In the genomic region with DNA sequence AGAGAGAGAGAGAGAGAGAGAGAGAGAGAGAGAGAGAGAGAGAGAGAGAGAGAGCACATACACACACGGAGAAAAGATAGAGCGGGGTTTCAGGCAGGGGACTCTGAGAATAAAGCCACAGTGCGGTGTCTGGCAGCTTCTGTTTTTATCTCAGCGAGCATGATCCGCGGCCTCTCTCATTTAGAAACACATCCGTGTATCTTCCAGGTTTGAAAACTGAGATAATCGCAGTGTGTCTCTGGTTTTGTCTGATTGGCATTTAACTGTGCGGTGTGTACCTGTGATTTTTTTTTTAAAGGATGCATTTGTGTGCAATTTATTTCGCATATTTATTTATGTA, we compare ENCODE assay signal across 9 mouse cellular contexts.
DNase-seq lines count a peak whose midpoint lies in the region; ATAC-seq lines count a peak whose summit lies in the region.
"Had no signal": no experiment of that assay in that cellular context is flagged by ENCODE, and none has a peak within 500 bp of the region (broad histone marks: within the 10 kb centered on the region; RNA-seq: fewer than 3 reads in every experiment).

No protein-coding gene starts in this region.

- no peaks in the 10 kb centered on the region for H3K36me3 ChIP-seq in heart, embryonic 12.5 days
- H3K36me3 ChIP-seq in forebrain, embryonic 15.5 days = no peaks in the 10 kb centered on the region
- no peaks in the 10 kb centered on the region for H3K36me3 ChIP-seq in liver, embryonic 16.5 days (ENCODE audit: control insufficient read depth, insufficient read depth)

- H3K9me3 ChIP-seq in heart, embryonic 12.5 days (replicated peaks) = no peaks in the 10 kb centered on the region
- no peaks in the 10 kb centered on the region for H3K9me3 ChIP-seq in forebrain, embryonic 15.5 days
- H3K9me3 ChIP-seq in liver, embryonic 16.5 days (replicated peaks; ENCODE audit: control insufficient read depth, low read length) = no peaks in the 10 kb centered on the region

- H3K4me2 ChIP-seq in heart, embryonic 12.5 days = peak overlapping the region; percentile 68
- H3K4me2 ChIP-seq in forebrain, embryonic 15.5 days (replicated peaks) = peak overlapping the region; percentile 57
- peak overlapping the region; percentile 39 for H3K4me2 ChIP-seq in liver, embryonic 16.5 days (ENCODE audit: low read depth, low read length)

- no peaks in the 10 kb centered on the region for H3K27me3 ChIP-seq in heart, embryonic 12.5 days (replicated peaks)
- H3K27me3 ChIP-seq in forebrain, embryonic 15.5 days = no peaks in the 10 kb centered on the region
- H3K27me3 ChIP-seq in liver, embryonic 16.5 days (ENCODE audit: control insufficient read depth, insufficient read depth, low read depth, low read length) = peaks cover 2% of the 10 kb centered on the region

- H3K4me3 ChIP-seq in heart, embryonic 12.5 days = peak overlapping the region; percentile 53
- peak overlapping the region; percentile 57 for H3K4me3 ChIP-seq in forebrain, embryonic 15.5 days
- no peak overlapping the region for H3K4me3 ChIP-seq in liver, embryonic 16.5 days (ENCODE audit: low read depth, low read length)

- WGBS in heart, embryonic 12.5 days = 8% methylated on average over 10 of the region's 10 CpGs
- WGBS in forebrain, embryonic 15.5 days = 3% methylated on average over 10 of the region's 10 CpGs
- 10% methylated on average over 10 of the region's 10 CpGs for WGBS in liver, embryonic 16.5 days (ENCODE audit: insufficient replicate concordance)

- H3K4me1 ChIP-seq in heart, embryonic 12.5 days (replicated peaks) = peaks cover 8% of the 10 kb centered on the region
- H3K4me1 ChIP-seq in forebrain, embryonic 15.5 days = peaks cover 24% of the 10 kb centered on the region
- H3K4me1 ChIP-seq in liver, embryonic 16.5 days (ENCODE audit: control insufficient read depth, low read depth, low read length) = no peaks in the 10 kb centered on the region

- H3K9ac ChIP-seq in heart, embryonic 12.5 days = peak overlapping the region; percentile 61
- peak overlapping the region; percentile 65 for H3K9ac ChIP-seq in forebrain, embryonic 15.5 days (replicated peaks)
- H3K9ac ChIP-seq in liver, embryonic 16.5 days (ENCODE audit: low read depth, low read length) = no peak overlapping the region

- ATAC-seq in heart, embryonic 12.5 days (ENCODE audit: insufficient number of reproducible peaks, low FRiP score) = no peak
- ATAC-seq in forebrain, embryonic 15.5 days (replicated peaks) = peak; percentile 78
- no peak for ATAC-seq in liver, embryonic 16.5 days (ENCODE audit: low read depth)

- intact Hi-C loops in heart, postnatal 25 days (cut with DNase I) = no loop called here

- H3K27ac ChIP-seq in heart, embryonic 12.5 days (ENCODE audit: poor library complexity, severe bottlenecking) = peak overlapping the region; percentile 87
- peak overlapping the region; percentile 97 for H3K27ac ChIP-seq in forebrain, embryonic 15.5 days (replicated peaks)
- no peak overlapping the region for H3K27ac ChIP-seq in liver, embryonic 16.5 days (ENCODE audit: low read length)

- DNase-seq in heart, postnatal 25 days (ENCODE audit: low spot score) = no peak
- DNase-seq in cerebellum, adult 8-10 months = peak; percentile 39
- no peak for DNase-seq in yolk sac, embryonic 10.5 days (ENCODE audit: low spot score)
- DNase-seq in retina, embryonic 14.5 days (ENCODE audit: low spot score) = no peak
- no peak for DNase-seq in left cerebral cortex, adult 8-10 months (ENCODE audit: low spot score in 2 of 2)
- DNase-seq: lung, adult 2 months had no signal
